ENCODE assay signal across 28 mouse cellular contexts in the genomic region with DNA sequence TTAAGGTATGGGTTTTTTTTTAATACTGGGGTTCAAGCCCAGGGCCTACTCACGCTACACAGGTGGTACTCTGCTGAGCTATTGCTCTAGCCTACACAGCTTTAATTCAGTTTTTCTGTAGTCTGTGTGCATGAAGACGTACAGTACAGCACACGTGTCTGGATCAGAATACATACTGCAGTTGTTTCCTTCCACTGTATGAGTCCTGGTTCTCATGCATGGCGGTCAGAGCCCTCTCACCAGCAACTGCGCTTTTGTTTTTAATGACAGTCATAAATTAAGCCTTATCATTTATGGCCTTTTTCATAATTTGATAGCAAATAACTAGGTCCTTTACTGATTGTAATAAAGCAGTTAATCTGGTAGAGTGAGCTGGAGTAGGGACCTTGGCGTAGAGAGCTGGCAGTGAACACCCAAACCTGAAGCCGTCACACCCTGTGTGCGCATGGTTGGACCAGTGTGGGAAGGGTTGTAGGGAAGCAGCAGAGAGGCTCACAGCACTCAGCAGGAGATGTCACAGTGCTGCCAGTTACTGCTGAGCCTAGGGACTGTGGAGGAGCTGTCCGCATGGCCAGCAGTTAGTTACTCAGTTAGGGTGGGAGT. TPM values are rescaled to one million over a fixed set of nuclear protein-coding genes. Genes with fewer than 3 reads are reported as not detected.
"Had no signal": no experiment of that assay in that cellular context is flagged by ENCODE, and none has a peak within 500 bp of the region (broad histone marks: within the 10 kb centered on the region; RNA-seq: fewer than 3 reads in every experiment).

No protein-coding gene starts in this region.

- H3K9ac ChIP-seq: heart, embryonic 12.5 days; hindbrain, embryonic 12.5 days; hindbrain, embryonic 14.5 days; kidney, embryonic 15.5 days; limb, embryonic 12.5 days; liver, embryonic 13.5 days had no signal

- H3K4me1 ChIP-seq: heart, embryonic 10.5 days; heart, embryonic 12.5 days; hindbrain, embryonic 10.5 days; hindbrain, embryonic 12.5 days; kidney, embryonic 15.5 days; limb, embryonic 12.5 days; liver, embryonic 13.5 days had no signal

- DNase-seq: gastrocnemius, adult 2 months; gastrocnemius, postnatal 10 days; gastrocnemius, postnatal 25 days; heart, adult 18-20 months; heart, postnatal 10 days; heart, postnatal 4 days; kidney, adult 18-20 months; kidney, adult 9 months; kidney, postnatal 14 days; kidney, postnatal 36 days; layer of hippocampus, adult 9-11 months; layer of hippocampus, postnatal 36 days; left cerebral cortex, postnatal 4 days; liver; liver, embryonic 13.5 days had no signal

- H3K27ac ChIP-seq: gastrocnemius, adult 2 months; heart, embryonic 10.5 days; hindbrain, embryonic 10.5 days; hindbrain, embryonic 12.5 days; hindbrain, embryonic 14.5 days; kidney, embryonic 15.5 days; kidney, postnatal 0 days; limb, embryonic 12.5 days; liver, embryonic 13.5 days had no signal

- ATAC-seq: hindbrain, embryonic 16.5 days; inflammation-experienced regulatory T-cells, adult 6 months had no signal

- H3K27me3 ChIP-seq: heart, embryonic 12.5 days; hindbrain, embryonic 12.5 days; kidney, embryonic 15.5 days; limb, embryonic 12.5 days; liver, embryonic 13.5 days had no signal

- H3K4me3 ChIP-seq: gastrocnemius, adult 2 months; heart, embryonic 10.5 days; heart, embryonic 12.5 days; hindbrain, embryonic 10.5 days; hindbrain, embryonic 12.5 days; kidney, embryonic 15.5 days; limb, embryonic 12.5 days; liver, embryonic 13.5 days had no signal

- H3K4me2 ChIP-seq: heart, embryonic 12.5 days; hindbrain, embryonic 12.5 days; hindbrain, embryonic 14.5 days; kidney, embryonic 15.5 days; limb, embryonic 12.5 days; liver, embryonic 11.5 days; liver, embryonic 13.5 days had no signal

- H3K9me3 ChIP-seq: heart, embryonic 10.5 days; heart, embryonic 12.5 days; hindbrain, embryonic 10.5 days; hindbrain, embryonic 12.5 days; kidney, embryonic 15.5 days; limb, embryonic 12.5 days; liver, embryonic 13.5 days had no signal

RNA-seq across cellular contexts. Expression of gene Masp2, which starts 31.6 kb away (rescaled TPM):
- polyA plus RNA-seq: heart, embryonic 14.5 days; kidney, postnatal 0 days; large intestine, adult 2 months had no signal
